Mouse (Mus musculus): ENCODE measurements around the gene Itpr2.

GRCm38 (mm10) chr6:146438057-146438456 is 64.0 kb downstream of the Itpr2 start:
- TF ChIP-seq CTCF (IDR thresholded peaks at IDR 0.05; ENCODE audit: low read depth, low read length) (no peak), TAL1 (conservative IDR thresholded peaks at IDR 0.05; ENCODE audit: low read depth, low read length) (no peak), GATA1 (IDR thresholded peaks at IDR 0.05; ENCODE audit: borderline replicate concordance, low read length) (no peak)

Measured in G1E (cell line).